Mouse (Mus musculus) common myeloid progenitor, adult 5-6 weeks (primary cell): ENCODE results near the gene Ankmy1. TPM values are rescaled to one million over a fixed set of nuclear protein-coding genes. Genes with fewer than 3 reads are reported as not detected.

Experiments
- ATAC-seq: replicated peaks from 2 replicates; pipeline ENCODE4 v1.8.0; 2016; ENCODE audit warnings: low read depth, mild to moderate bottlenecking, moderate TSS enrichment, inconsistent platforms; ENCODE audit not compliant: poor library complexity, severe bottlenecking
- total RNA-seq: library from RNA; stranded (forward); fragments of 200-1000, 187-1606 nt; gene quantifications from 2 replicates; pipeline ENCODE4 v1.2.3, GENCODE M21; 2017

Gene Ankmy1
- total RNA-seq, result not detected in 2 replicates

DNA sequence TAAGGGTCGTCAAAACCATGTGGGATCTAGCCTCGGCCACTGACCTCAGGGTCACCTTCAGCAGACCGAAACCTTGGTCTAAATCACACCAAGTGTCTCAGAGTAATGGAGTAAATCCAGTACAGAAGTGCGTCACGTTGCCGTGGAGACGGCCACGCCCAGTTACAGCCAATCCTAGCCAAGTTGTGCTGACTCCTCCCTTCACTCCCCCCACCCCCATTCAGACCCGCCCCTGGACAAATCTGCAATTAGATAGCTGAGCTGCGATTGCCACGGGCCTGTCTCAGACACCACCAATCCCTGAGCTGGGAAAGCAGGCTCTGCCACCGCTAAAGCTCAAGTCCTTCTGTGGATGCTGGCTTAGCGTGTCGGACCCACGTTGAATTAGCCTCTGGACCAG is at the start of gene Ankmy1:
Ankmy1 (minus strand) TSS at position 121 of the 400 bp plus-strand sequence.
- ATAC-seq, result no peak

DNA sequence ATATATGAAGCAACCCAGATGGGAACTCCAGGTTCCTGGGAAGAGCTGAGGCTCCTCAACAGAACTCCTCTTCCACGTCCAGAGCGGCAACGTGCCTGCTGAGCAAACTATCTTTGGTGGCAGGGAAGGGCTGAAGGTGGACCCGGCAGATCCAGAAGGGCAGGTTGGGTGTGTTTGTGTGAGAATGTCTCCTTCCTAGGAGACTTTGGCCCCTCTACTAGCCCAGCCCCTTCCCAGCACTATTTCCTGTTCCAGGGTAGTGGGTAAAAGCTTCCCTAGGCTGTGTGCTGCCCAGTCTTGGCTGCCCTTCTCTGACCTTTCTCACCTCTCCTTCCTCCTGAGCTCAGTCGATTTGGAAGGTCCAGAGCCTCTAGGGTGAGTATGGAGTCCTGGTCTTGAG is 47.9 kb upstream of the Ankmy1 start, which contains the start of gene Gpr35:
Gpr35 (plus strand) TSS at position 259 of the 400 bp plus-strand sequence.
- no peak for ATAC-seq

DNA sequence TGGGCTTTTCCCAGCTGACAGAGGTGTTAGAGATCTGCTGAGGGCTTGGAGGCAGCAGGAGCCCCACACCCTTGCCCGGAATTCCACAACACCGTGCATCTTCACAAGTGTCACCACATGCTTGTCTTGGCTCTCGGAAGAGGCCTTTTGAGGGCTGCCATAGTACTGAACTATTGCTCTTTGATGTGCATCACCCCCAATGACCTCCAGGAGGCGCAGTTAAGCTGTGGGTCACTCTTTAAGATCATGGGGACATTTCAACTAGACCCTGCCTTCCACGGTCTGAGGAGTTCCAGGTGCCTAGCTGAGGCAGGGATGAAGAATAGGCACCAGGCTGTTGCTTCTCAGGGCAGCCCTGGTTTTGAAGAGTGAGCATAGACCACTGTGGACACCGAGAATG is 46.7 kb upstream of the Ankmy1 start:
- peak; percentile 55 for ATAC-seq

DNA sequence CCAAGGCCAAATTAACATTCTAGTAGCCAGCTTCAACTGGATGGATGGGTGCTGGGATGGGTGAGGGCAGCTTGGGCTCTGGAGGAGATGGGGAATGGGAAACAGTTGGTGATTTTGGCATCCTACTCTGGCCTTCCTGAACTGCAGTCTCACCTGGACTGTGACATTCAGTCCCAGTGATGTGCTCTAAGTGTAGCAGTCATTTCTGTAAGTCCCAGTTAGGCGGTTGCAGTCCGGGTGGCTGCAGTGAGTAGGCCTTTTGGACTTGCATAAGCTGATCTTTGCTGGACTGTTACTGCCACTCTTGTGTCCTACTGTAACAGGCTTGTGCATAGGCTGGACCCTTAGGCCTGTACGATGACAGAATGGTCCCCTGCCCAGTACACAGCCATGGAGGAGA is 45.3 kb upstream of the Ankmy1 start:
- ATAC-seq, result no peak

DNA sequence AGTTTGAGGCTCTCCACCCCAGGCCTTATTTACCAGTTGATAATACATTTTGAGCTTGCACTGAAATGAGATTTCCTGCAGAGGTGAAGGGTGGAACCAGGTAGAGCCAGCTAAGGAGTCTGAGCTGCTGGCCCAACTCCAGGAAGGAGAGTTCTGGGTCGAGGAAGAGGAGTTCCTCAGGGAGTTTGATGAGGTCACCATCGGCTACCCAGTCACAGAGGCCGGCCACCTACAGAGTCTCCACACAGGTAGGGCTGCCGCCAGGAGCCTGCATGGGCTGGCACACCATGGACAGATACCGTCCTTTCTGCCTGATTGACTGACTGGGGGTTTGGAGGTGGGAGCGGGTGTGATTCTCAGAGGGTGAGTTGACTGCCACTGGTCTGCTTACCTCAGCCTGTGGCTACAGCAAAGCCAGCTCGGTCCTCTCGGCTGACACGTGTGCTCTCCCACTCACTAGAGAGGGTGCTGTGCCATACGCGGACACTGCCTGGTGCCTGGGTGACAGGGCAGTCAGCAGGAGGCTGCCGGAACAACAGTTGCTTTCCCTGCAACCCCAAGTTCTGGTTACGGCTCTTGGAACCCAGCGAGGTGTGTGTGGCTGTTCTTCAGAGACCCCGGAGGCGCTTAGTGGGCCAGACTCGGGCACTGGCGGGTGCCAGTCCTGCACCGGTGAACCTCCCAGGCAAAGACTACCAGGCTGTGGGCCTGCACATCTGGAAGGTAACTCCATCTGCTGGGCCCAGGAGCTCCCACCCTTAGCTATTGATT is 40.7 kb upstream of the Ankmy1 start:
- ATAC-seq, result no peak

DNA sequence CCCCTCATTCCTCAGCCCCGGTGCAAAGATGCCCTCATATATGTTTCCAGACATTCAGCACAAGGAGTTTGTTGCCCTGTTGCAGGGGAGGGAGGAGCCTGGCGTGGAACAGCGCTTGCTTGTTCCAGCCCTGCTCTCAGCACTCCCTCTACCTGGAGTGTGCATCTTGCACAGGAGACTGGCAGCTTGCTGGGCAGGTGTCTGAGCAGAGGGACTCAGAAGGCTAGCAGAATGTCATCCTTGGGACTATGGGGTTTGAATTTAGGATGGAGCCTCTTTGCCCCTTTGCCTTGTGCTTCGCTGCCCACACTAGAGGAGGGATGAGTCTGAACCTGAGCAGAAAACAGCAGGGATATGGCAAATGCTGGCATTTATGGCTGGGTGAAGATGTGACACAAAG is 37.0 kb upstream of the Ankmy1 start:
- no peak for ATAC-seq

DNA sequence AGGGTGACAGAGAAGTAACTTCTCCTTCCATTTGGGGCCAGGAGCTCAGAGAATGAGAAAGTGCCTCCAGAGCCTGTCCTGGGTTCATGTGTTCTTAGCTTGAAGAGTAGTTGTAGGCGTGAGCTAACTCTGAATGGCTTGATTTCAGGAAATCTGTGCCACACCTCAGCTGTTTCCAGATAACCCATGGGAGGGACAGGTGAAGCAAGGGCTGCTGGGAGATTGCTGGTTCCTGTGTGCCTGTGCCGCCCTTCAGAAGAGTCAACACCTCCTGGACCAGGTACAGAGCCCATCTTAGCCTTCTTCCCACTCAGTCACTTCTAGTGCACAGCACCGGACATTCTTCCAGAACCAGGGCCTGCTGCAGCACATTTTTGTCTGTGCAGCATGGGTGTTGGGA is 35.1 kb upstream of the Ankmy1 start:
- ATAC-seq, result no peak

DNA sequence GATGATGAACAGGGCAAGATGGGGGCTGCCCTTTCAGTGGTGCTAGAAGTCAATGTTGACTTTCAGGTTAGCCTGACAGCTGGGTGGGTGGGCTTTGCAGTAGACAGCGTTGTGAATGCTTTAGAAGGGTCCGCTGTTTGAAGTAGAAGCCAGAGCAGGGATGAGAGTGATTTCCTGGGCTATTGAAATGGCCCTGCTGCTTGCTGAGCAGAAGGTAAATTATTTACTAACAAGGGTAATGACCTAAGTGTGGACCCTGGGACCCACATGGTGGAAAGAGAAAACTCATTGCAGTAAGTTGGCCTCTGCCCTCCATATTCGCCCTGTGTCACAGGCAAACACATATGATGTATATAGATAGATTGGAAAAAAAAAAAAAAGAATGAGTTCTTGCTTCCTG is 33.8 kb upstream of the Ankmy1 start:
- ATAC-seq, result no peak

DNA sequence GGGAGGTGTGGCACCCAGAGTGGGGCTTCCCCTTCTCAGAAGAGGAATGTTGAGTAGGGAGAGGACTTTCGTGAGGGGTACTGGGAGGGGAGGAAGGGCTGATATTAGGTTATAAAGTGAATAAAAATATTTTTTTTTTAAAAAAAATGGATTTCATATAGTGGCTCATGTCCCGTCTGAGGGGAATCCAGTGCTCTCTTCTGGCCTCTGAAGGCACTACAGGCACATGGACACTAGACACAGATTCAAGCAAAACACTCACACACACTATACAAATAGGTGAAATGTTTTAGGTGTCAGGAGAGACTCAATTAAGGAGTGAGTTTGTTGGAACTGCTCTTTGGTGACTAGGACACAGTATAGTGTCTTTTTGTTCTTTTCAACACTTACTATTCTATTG is 33.3 kb upstream of the Ankmy1 start:
- ATAC-seq, result no peak

DNA sequence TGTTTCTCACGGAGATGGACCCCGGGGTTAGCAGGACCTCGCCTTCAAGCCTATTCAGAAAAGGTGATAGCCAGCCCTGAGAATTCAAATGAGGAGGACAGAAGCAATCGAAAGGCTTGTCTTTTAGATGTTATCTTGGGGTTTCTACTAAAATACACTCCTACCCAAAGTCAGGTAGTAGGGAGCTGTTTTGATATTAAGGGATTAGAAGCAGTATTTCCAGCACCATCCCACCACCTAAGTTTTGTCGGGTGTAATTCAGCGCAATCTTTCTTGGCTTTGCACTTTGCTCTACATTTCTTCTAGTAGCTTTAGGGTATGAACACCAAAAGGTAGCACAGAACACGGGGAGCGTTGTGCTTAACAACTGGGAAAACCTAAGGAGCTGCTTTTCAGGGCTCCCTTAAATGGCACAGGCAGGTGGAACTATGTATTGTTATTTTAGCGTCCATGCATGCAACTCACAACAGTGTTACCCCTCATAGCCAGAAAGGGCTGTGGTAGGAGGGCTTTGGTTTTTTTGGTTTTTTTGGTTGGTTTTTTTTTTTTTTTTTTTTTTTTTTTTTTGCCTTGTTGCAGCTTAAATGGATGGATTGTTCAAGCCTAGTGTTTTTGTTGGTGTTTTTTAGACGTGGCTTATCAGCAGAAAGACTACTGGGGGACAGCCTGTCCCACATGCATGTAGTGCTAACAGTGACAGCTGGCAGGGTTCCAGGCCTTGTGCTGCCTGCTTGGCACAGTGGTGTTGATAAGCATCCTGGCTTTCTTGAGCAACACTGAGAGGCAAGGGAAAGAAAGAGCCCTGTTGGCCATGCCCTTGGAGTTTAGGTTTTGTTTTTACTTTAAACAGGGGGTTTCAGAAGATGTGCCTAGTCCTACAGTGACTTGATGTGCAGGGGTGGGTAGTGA is 32.6 kb upstream of the Ankmy1 start:
- ATAC-seq, result peak; percentile 23; the same call in 1 of the 2 replicates

DNA sequence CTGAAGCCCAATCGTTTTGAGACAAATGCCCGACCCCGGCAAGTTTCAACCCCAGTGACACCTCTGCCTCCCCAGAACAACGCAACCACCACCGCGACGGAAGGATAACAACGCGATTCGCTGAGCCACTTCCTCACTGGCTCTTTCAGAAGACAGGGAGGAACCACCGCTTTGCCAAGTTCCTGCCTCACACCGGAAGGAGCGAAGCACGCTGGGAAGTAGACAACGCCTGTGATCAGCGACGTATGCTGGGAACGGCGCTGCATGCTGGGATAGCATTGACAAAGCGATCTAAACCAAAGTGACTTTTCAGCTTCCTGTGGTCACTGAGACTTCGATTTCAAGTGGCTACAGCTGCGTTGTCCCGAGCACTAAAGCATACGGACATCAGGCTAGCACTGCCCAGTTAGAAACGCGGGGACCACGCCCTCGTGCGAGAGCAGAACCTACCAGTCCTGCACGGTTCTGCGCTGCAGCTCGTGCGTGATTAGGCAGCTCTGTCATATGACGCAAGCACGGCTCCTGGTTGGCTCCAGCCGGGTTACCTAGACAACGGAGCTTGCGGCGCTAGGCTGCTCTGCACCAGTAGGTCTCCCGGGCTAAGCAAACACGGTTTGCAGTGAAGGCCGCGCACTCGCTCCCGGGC is 31.6 kb upstream of the Ankmy1 start, which contains the start of gene Capn10:
Capn10 (plus strand) TSS at position 195 of the 646 bp plus-strand sequence.
- peak; percentile 93 for ATAC-seq

DNA sequence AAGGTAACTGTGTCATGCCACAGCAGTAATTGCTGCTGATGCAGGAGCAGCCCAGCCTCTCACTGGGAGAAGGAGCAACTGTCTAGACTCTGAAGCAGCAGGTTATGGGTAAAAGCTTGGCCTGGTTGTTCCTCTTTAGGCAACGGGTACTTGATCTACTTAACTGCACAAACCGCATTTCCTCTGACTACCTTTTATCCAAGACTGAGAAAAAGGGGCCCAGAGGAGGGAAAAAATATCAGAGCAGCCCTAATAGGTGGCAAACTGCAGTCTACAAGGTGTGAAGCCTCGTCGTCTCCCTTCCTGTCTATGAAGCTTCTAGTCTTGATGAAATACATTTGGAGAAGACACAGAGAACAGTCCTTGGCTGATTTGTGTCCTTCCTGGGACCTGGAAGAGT is 30.9 kb upstream of the Ankmy1 start:
- ATAC-seq, result no peak

DNA sequence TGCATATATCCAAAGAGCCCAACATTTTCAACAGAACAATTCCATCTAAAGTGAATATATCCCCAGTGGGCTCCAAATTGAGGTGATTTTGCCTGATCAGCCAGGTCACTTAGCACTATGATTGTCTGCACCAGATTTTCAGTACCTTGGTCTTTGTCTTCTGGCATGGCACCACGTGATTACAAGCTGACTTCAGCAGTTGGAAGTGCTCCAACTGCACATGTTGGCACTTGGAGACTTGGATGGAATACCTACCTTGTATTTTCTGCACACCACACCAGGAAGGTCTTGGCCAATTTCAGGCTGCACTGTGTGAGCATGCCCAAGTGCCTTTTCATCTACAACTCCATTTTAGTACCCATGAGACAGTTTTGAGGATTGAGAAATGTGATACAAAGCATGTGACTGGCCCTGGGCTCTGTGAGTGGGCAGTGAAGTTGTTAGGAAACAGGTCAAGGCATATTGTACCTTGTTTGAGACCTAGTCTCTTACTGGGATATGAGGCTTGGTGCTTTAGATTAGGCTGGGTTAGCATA is 27.5 kb upstream of the Ankmy1 start:
- no peak for ATAC-seq

DNA sequence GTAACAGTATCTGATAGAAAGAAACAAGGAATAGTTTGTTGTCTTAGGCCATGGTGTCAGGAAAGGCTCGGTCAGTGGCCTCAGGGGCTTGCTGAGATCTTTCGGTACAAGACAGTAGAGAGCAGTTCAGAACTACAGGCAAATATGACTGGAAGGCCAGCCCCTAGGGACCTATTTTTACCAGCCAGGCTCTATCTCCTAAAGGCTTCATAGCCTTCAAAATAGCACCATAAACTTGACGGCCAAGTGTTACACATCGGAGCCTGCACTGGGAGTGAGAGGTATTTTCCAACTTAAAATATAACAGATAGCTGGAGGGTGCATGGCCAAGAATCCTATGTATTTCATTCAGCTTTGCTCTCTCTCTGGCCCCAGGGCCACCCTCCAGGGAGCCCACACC is 18.8 kb upstream of the Ankmy1 start:
- no peak for ATAC-seq

DNA sequence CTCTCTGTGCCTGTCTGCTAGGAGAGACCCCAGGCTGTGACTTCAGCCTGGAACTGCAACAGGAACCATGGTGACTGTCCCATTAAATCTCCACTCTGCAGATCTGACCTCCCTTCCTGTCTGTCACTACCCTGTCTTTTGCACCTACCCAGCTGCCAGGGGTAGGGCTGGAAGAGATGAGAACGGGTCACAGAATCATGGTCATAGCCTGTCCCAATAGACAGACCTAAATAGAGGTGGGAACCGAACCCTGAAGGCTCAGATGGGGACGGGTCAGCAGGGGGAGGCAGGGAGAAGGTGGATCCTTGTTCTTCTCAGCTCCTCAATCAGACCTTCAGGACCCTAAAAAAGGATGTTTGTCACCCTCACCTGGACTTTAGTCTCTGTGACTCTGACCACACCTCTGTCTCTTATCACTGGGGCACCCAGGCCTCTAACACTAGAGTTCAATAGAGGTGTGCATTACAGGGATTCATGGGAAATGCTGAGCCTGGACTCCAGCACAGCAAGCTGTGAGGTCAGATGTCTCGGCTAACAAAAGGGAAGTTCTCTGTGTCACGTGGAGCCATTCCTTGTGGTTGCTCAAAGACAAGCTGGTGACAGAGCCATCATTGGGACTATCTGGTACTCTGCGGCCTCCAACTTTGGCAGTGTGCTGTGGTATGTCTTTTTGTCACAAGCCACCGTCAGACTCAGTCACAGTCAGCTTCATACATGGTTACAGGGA is 17.9 kb upstream of the Ankmy1 start:
- ATAC-seq, result peak; percentile 84

DNA sequence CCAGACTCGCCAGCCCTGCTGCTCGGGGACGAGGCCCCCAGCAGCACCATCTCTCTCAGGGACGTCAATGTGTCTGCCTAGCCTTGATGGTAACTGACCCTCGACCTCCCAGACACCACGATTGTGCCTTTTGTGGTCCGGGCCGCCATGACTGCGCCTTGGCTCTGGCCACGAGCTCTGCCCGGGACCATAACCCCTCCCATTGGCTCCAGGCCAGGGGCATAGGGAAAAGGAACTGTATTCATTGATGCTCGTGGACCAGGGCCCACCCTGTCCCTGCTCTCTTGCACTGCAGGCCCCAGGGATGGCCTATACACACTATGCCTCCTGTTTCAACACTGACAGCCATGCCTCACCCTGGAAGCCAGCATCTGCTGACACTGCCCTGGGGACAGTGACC is 17.1 kb upstream of the Ankmy1 start:
- no peak for ATAC-seq

DNA sequence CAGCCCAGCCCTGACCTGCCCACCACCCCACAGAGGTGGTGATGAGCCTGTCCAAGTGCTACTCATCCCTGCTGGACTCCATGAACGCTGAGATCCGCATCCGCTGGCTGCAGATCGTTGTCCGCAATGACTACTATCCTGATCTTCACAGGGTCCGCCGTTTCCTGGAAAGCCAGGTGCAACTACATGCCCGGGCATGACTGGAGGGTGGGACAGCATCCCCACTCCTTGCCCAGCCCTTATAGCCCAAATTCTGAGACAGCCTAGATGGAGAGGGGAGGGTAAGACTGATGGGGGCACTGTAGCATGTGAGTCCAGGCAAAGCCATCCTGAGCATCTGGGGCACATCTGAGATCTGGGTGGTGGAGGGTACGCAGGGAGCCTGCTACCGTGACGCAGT is 16.4 kb upstream of the Ankmy1 start:
- ATAC-seq, result no peak

DNA sequence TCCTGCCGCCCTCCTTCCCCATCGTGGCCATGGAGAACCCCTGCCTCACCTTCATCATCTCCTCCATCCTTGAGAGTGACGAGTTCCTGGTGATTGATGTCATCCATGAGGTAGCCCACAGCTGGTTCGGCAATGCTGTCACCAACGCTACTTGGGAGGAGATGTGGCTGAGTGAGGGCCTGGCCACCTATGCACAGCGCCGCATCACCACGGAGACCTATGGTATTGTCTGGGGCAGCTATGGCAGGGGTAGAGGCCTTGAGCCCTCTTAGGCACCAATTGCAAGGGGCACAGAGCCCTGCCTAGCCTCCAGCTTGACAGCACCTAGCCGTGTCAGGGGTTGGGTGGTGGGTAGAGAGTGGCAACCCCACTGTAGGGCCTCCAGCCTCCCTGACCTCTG is 14.0 kb upstream of the Ankmy1 start:
- ATAC-seq, result no peak

DNA sequence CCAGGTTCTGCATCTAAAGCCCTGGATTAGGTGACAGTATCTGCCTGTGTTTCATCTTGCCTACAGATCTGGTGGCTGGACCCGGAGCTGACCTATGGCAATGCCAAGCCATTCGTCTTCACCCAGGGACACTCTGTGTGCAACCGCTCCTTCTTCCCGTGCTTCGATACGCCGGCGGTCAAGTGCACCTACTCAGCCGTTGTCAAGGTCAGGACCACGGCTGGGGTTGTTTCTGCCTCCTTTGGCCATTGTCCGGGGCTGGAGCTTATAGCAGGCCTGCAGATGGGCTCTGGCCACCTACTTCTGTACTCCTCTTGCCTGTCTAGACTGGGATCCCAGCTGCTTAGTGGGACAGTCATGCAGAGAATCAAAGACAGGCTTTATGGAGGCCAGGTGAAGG is 12.3 kb upstream of the Ankmy1 start:
- no peak for ATAC-seq

DNA sequence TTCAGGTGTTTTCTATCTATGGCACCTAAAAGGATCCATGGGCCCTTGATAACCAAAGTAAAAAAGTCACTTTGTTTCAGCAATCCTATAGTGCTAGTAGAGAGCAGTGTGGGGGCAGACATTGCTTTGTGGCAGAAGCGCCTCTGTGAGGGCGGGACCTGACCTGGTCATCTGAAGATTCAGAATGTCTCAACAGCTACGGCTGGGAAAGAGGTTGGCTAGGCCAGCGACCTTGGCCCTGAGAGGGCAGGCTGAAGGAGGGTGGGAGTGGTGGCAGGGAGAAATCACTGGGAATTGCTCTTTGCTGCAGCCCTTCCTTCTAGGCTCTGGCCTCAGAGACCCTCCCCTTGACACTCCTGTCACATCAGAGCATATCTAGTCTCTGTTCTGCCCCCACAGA is 11.5 kb upstream of the Ankmy1 start:
- ATAC-seq, result no peak
